8 mouse cellular contexts compared by ENCODE assay signal in the genomic region with DNA sequence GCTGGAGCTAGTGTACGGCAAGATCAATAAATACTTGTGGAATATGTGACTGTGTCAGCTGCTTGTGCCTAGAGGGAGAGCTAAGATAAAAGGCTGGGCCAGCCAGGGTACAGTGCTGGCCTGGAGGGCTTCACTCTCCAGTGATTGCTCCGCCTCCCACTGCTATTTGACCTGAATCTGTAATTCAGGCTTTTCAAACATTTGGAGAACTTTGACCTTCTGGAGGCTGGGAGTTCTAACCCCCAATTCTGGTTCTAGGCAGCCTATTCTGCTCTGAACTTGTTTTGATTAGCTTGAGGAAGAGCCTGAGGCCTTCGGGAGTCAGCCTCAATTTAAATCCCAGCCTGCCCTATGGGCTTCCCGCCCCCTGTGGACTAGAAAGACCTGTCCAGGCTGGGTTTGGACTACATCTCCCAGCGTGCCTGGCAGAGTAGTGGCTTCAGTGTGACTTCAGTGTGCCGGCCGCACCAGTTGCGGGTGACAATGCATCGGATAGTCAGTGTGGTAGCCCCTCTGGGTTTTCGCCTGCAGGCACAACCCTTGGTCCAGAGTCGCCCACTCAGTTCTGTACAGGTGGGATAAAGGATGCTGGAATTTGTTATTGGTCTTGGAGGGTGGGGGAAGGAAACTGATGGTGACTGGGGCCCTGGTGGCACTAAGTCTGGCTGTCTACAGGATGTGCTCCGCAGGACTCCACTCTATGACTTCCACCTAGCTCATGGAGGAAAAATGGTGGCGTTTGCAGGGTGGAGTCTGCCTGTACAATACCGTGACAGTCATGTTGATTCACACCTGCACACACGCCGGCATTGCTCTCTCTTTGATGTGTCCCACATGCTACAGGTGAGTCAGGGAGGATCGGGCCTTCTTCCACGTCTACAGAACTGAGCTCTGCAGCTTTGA. TPM values are rescaled to one million over a fixed set of nuclear protein-coding genes. Genes with fewer than 3 reads are reported as not detected.
DNase-seq lines count a peak whose midpoint lies in the region; ATAC-seq lines count a peak whose summit lies in the region.

A gene (plus strand): TSS at position 401 of the 903 bp plus-strand sequence.

- peak within 1 kb of the TSS; percentile 29 for H3K4me2 ChIP-seq in hindbrain, embryonic 16.5 days (ENCODE audit: low read length)
- peak within 1 kb of the TSS; percentile 34 for H3K4me2 ChIP-seq in midbrain, embryonic 15.5 days

- peaks cover 14% of the 10 kb centered on the region for H3K36me3 ChIP-seq in hindbrain, embryonic 16.5 days (ENCODE audit: control insufficient read depth, insufficient read depth, low read length)
- H3K36me3 ChIP-seq in midbrain, embryonic 15.5 days (replicated peaks), result peaks cover 14% of the 10 kb centered on the region; the same call in 1 of the 2 replicates

- DNase-seq in right cerebral cortex, adult 2 months (ENCODE audit: low spot score in 2 of 2), result peak; percentile 39 to 40
- DNase-seq in right cerebral cortex, postnatal 25 days, result no peak
- DNase-seq in embryo, embryonic 10.5 days (ENCODE audit: low spot score), result peak; percentile 89
- peak; percentile 31 for DNase-seq in left cerebral cortex, postnatal 4 days
- DNase-seq in thymus, postnatal 25 days, result no peak
- DNase-seq in gastrocnemius, postnatal 4 days (ENCODE audit: low spot score in 2 of 2), result no peak

- H3K9ac ChIP-seq in hindbrain, embryonic 16.5 days (ENCODE audit: low read depth, low read length), result peak within 1 kb of the TSS; percentile 38; the same call in 1 of the 2 replicates
- no peak within 1 kb of the TSS for H3K9ac ChIP-seq in midbrain, embryonic 15.5 days

- H3K9me3 ChIP-seq in hindbrain, embryonic 16.5 days (ENCODE audit: control insufficient read depth, low read length), result no peaks in the 10 kb centered on the region
- H3K9me3 ChIP-seq in midbrain, embryonic 15.5 days, result no peaks in the 10 kb centered on the region

- peak within 1 kb of the TSS; percentile 26; the same call in 1 of the 2 replicates for H3K4me3 ChIP-seq in hindbrain, embryonic 16.5 days (ENCODE audit: low read length)
- peak within 1 kb of the TSS; percentile 26 for H3K4me3 ChIP-seq in midbrain, embryonic 15.5 days

- H3K27me3 ChIP-seq in hindbrain, embryonic 16.5 days (replicated peaks; ENCODE audit: control insufficient read depth, insufficient read depth, low read length), result no peaks in the 10 kb centered on the region
- no peaks in the 10 kb centered on the region for H3K27me3 ChIP-seq in midbrain, embryonic 15.5 days (replicated peaks)

- H3K27ac ChIP-seq in hindbrain, embryonic 16.5 days (ENCODE audit: low read depth, low read length), result no peak within 1 kb of the TSS
- peak within 1 kb of the TSS; percentile 25; the same call in 1 of the 2 replicates for H3K27ac ChIP-seq in midbrain, embryonic 15.5 days

- intact Hi-C loops in left cerebral cortex, postnatal 4 days (cut with DNase I), result no loop called here

- no peaks in the 10 kb centered on the region for H3K4me1 ChIP-seq in hindbrain, embryonic 16.5 days (ENCODE audit: control insufficient read depth, insufficient read depth, low read depth, low read length)
- peaks cover 14% of the 10 kb centered on the region for H3K4me1 ChIP-seq in midbrain, embryonic 15.5 days

- peak; percentile 78 for ATAC-seq in hindbrain, embryonic 16.5 days
- peak; percentile 60 for ATAC-seq in midbrain, embryonic 15.5 days (replicated peaks)

- WGBS in hindbrain, embryonic 16.5 days, result 22% methylated on average over 18 of the region's 18 CpGs
- WGBS in midbrain, embryonic 15.5 days, result 18% methylated on average over 18 of the region's 18 CpGs

RNA-seq across cellular contexts. Expression of the gene that starts here (rescaled TPM):
- 23.3 and 26.3 TPM in 2 replicates for polyA plus RNA-seq in hindbrain, embryonic 16.5 days (2015; fragmentation: Nextera tagmentation; extraction: Ambion mirVana)
- total RNA-seq in left cerebral cortex, postnatal 4 days (2021), result 10 to 100 TPM; 25.0 to 26.7 TPM
- 28.9 and 32.1 TPM in 2 replicates for polyA plus RNA-seq in midbrain, embryonic 15.5 days (2015; fragmentation: Nextera tagmentation; extraction: Ambion mirVana)
- total RNA-seq in gastrocnemius, postnatal 4 days (2021), result 1 to 10 TPM; 2.4 to 3.1 TPM

Comparison
In these comparisons a context has a peak if more than half of its experiments do, and no peak if none do; other contexts are left out.
1. RNA of the gene that starts here (total RNA-seq): 25.0 to 26.7 TPM in left cerebral cortex, postnatal 4 days; 2.4 to 3.1 TPM in gastrocnemius, postnatal 4 days; every median in the first group is over 4 times any median in the second.
2. DNase-seq: peak in right cerebral cortex, adult 2 months (2 of 2), embryo, embryonic 10.5 days (single experiment) and left cerebral cortex, postnatal 4 days (single experiment); none in right cerebral cortex, postnatal 25 days (single experiment), thymus, postnatal 25 days (single experiment) and gastrocnemius, postnatal 4 days (0 of 2).